Mouse (Mus musculus) heart, embryonic 13.5 days (tissue): ENCODE measurements at regions not wholly inside any gene's neighbourhood (a gene's known extent, or its start where the extent isn't known, plus 50 kb on each side); places are given as distances from the start of the nearest gene placed in this dataset.
"Not testable (repeated sequence)": the region's sequence is repeated elsewhere in the genome, so short reads cannot be mapped to it uniquely, and the experiment has no call there.

Experiments
- ATAC-seq: fragments of 200-750 bp; cut with Nextera tagmentation; 2 replicates; pipeline ENCODE4 v1.8.0; 2017; ENCODE audit warnings: moderate TSS enrichment; ENCODE audit not compliant: insufficient number of reproducible peaks, low FRiP score, low TSS enrichment; ENCODE audit errors: extremely low read depth
- H3K27ac ChIP-seq: fragments of 300-500 bp; sonication (generic); replicated peaks from 2 replicates; pipeline ENCODE4 v1.5.1; 2015; ENCODE audit warnings: moderate library complexity, mild to moderate bottlenecking, inconsistent platforms
- H3K27me3 ChIP-seq: fragments of 300-500 bp; sonication (generic); replicated peaks from 2 replicates; pipeline ENCODE4 v1.6.1; 2015; ENCODE audit warnings: mild to moderate bottlenecking, inconsistent platforms
- H3K36me3 ChIP-seq: fragments of 300-500 bp; sonication (generic); 2 replicates; pipeline ENCODE4 v1.6.1; 2015; ENCODE audit warnings: mild to moderate bottlenecking, inconsistent platforms
- H3K4me1 ChIP-seq: fragments of 300-500 bp; sonication (generic); 2 replicates; pipeline ENCODE4 v1.6.1; 2015; ENCODE audit warnings: inconsistent platforms
- H3K4me2 ChIP-seq: fragments of 300-500 bp; sonication (generic); 2 replicates; pipeline ENCODE4 v1.6.1; 2015; ENCODE audit warnings: inconsistent platforms, mild to moderate bottlenecking, moderate library complexity
- H3K4me3 ChIP-seq: fragments of 300-500 bp; sonication (generic); 2 replicates; pipeline ENCODE4 v1.5.1; 2015; ENCODE audit warnings: moderate library complexity, mild to moderate bottlenecking, inconsistent platforms
- H3K9ac ChIP-seq: fragments of 300-500 bp; sonication (generic); 2 replicates; pipeline ENCODE4 v1.6.1; 2015; ENCODE audit warnings: inconsistent platforms, mild to moderate bottlenecking, moderate library complexity
- H3K9me3 ChIP-seq: fragments of 300-500 bp; sonication (generic); 2 replicates; pipeline ENCODE4 v1.6.1; 2016; ENCODE audit warnings: inconsistent platforms
- WGBS: fragments of 180-500 bp; shearing (Covaris S2); methylation state at CpG from one replicate; pipeline ENCODE4 v1.1.7; 2015; ENCODE audit warnings: mixed read lengths; 5-methylcytosine and 5-hydroxymethylcytosine counted together

DNA sequence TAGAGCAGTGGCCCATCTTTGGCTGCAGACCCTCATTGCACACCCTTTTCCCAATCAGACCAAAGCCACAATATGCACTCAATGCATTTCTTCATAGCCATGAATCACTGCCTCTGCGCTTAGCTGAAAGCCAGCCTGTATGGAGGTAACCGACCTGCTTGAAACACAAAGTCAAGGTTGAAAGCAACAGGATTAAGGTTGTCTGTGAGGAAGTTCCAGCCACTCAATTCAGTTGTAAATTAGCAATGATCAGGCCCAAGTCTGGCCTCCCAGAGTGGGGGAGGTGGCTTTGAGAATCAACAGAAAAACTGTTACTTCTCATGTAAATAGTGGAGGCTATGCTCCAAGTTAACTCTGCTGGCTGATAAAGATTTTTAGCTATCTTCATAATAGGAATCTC, 1008.9 kb downstream of the 4930447A16Rik start:
- WGBS = 83% methylated on average over 2 of the region's 2 CpGs
- not testable (repeated sequence) for H3K4me3 ChIP-seq, H3K9me3 ChIP-seq, H3K4me2 ChIP-seq, H3K4me1 ChIP-seq, ATAC-seq, H3K27ac ChIP-seq, H3K36me3 ChIP-seq, H3K27me3 ChIP-seq, H3K9ac ChIP-seq
